Comparison of ENCODE assay signal across 15 mouse cellular contexts in genomic region chr17:6020636-6021035, GRCm38 (mm10). TPM values are rescaled to one million over a fixed set of nuclear protein-coding genes. Genes with fewer than 3 reads are reported as not detected.
A peak's percentile ranks its signal among the peaks of the same experiment; 100 is the strongest.
DNase-seq lines count a peak whose midpoint lies in the region; ATAC-seq and TF ChIP-seq lines count a peak whose summit lies in the region.
"Had no signal": no experiment of that assay in that cellular context is flagged by ENCODE, and none has a peak within 500 bp of the region (broad histone marks: within the 10 kb centered on the region; RNA-seq: fewer than 3 reads in every experiment).

No protein-coding gene starts in this region.

- H3K27ac ChIP-seq in CH12.LX (ENCODE audit: insufficient read depth, low read depth): no peak overlapping the region
- peak overlapping the region; percentile 77; the same call in 1 of the 2 replicates for H3K27ac ChIP-seq in limb, embryonic 12.5 days
- no peak overlapping the region for H3K27ac ChIP-seq in forebrain, embryonic 15.5 days (replicated peaks)
- H3K27ac ChIP-seq: layer of hippocampus, adult 2 months had no signal

- H3K27me3 ChIP-seq in CH12.LX (replicated peaks): no peaks in the 10 kb centered on the region
- H3K27me3 ChIP-seq in limb, embryonic 12.5 days: no peaks in the 10 kb centered on the region
- no peaks in the 10 kb centered on the region for H3K27me3 ChIP-seq in forebrain, embryonic 15.5 days
- H3K27me3 ChIP-seq: hindbrain, embryonic 15.5 days; limb, embryonic 15.5 days had no signal

- H3K4me3 ChIP-seq in CH12.LX (replicated peaks in 1 of 3; ENCODE audit: low read depth in 2 of 3, low read length in 2 of 3, poor library complexity in 1 of 3): no peak overlapping the region
- H3K4me3 ChIP-seq in limb, embryonic 12.5 days (replicated peaks): no peak overlapping the region
- no peak overlapping the region for H3K4me3 ChIP-seq in forebrain, embryonic 15.5 days
- H3K4me3 ChIP-seq: layer of hippocampus, adult 2 months; limb, embryonic 15.5 days had no signal

- 0 out of 2 replicates have a peak, but pooled peaks have one; percentile 17 for TF ChIP-seq POLR2A in CH12.LX (IDR thresholded peaks at IDR 0.05; ENCODE audit: low read depth, low read length)

- TF ChIP-seq CTCF in CH12.LX (conservative IDR thresholded peaks at IDR 0.05 in 1 of 2, IDR thresholded peaks at IDR 0.05 in 1 of 2; ENCODE audit: low read depth in 2 of 2, low read length in 2 of 2): no peak

- dilution Hi-C loops in CH12.LX (cut with MboI; ENCODE audit: extremely low pct_ligation_motif_present, extremely low pct_unique_long_range_greater_than_20kb, low sequenced_read_pairs): no loop called here

- no peaks in the 10 kb centered on the region for H3K79me2 ChIP-seq in CH12.LX (replicated peaks; ENCODE audit: control insufficient read depth, extremely low read depth, insufficient read depth, poor library complexity, severe bottlenecking)

- WGBS in limb, embryonic 12.5 days: 55% methylated on average over 7 of the region's 7 CpGs
- WGBS in forebrain, embryonic 15.5 days: 65% methylated on average over 7 of the region's 7 CpGs

- peak; percentile 35 for DNase-seq in kidney, adult 9 months
- DNase-seq in kidney, adult 18-20 months: no peak
- DNase-seq in CH12.LX (ENCODE audit: extremely low read depth) (peak; percentile 42), ZHBTc4 (ENCODE audit: low read depth, low spot score) (peak; percentile 72)
- no peak for DNase-seq in cerebellum, adult 18-20 months
- DNase-seq: cerebellum, adult 11-12 months; gastrocnemius, postnatal 14 days; right cerebral cortex, adult 18-20 months had no signal

- peaks cover 13 to 43% of the 10 kb centered on the region in 2 experiments for H3K4me1 ChIP-seq in CH12.LX (ENCODE audit: control insufficient read depth in 1 of 2, insufficient read depth in 2 of 2)
- H3K4me1 ChIP-seq in limb, embryonic 12.5 days (replicated peaks): 0 out of 2 replicates have a peak, but pooled peaks cover 5% of the 10 kb centered on the region
- H3K4me1 ChIP-seq in forebrain, embryonic 15.5 days: no peaks in the 10 kb centered on the region
- H3K4me1 ChIP-seq: hindbrain, embryonic 15.5 days had no signal

- in situ Hi-C loops in CH12.LX (cut with MboI; ENCODE audit: low pct_ligation_motif_present, low pct_unique_long_range_greater_than_20kb, low sequenced_read_pairs): loop anchor here (25.0 kb wide), 1 partner anchor 583 kb away; the partner anchor contains the start of gene Tmem242

- H3K36me3 ChIP-seq in CH12.LX (replicated peaks in 1 of 2; ENCODE audit: control insufficient read depth in 1 of 2, insufficient read depth in 1 of 2, low read length in 1 of 2): peaks cover 5 to 71% of the 10 kb centered on the region in 2 experiments
- no peaks in the 10 kb centered on the region for H3K36me3 ChIP-seq in limb, embryonic 12.5 days
- no peaks in the 10 kb centered on the region for H3K36me3 ChIP-seq in forebrain, embryonic 15.5 days
- H3K36me3 ChIP-seq: G1E; hindbrain, embryonic 15.5 days; limb, embryonic 15.5 days had no signal

- no peak overlapping the region for H3K9ac ChIP-seq in CH12.LX (ENCODE audit: insufficient read depth, low read depth)
- H3K9ac ChIP-seq in limb, embryonic 12.5 days (replicated peaks): no peak overlapping the region
- no peak overlapping the region for H3K9ac ChIP-seq in forebrain, embryonic 15.5 days (replicated peaks)
- H3K9ac ChIP-seq: hindbrain, embryonic 15.5 days; limb, embryonic 15.5 days had no signal

- no peak for TF ChIP-seq RAD21 in CH12.LX (IDR thresholded peaks at IDR 0.05; ENCODE audit: low read depth, low read length)

- H3K4me2 ChIP-seq in CH12.LX (ENCODE audit: insufficient read depth, low read depth, poor library complexity, severe bottlenecking): no peak overlapping the region
- 0 out of 2 replicates have a peak overlapping the region, but pooled peaks have one; percentile 46 for H3K4me2 ChIP-seq in limb, embryonic 12.5 days
- H3K4me2 ChIP-seq in forebrain, embryonic 15.5 days (replicated peaks): no peak overlapping the region

- H3K9me3 ChIP-seq in CH12.LX (replicated peaks; ENCODE audit: low read length): no peaks in the 10 kb centered on the region
- no peaks in the 10 kb centered on the region for H3K9me3 ChIP-seq in limb, embryonic 12.5 days
- no peaks in the 10 kb centered on the region for H3K9me3 ChIP-seq in forebrain, embryonic 15.5 days
- H3K9me3 ChIP-seq: G1E; hindbrain, embryonic 15.5 days; limb, embryonic 15.5 days; megakaryocyte, embryonic 14.5 days had no signal

- no peak for TF ChIP-seq EP300 in CH12.LX (IDR thresholded peaks at IDR 0.05; ENCODE audit: low read length)

- ATAC-seq in limb, embryonic 12.5 days (ENCODE audit: insufficient number of reproducible peaks, insufficient read depth, low FRiP score, low TSS enrichment, low read depth): no peak
- ATAC-seq in forebrain, embryonic 15.5 days (replicated peaks): no peak

TF ChIP-seq in CH12.LX, 34 proteins besides CTCF, POLR2A, EP300 and RAD21:
- TF ChIP-seq MAZ (IDR thresholded peaks at IDR 0.05; ENCODE audit: low read depth, low read length): no peak
- TF ChIP-seq ZKSCAN1 (IDR thresholded peaks at IDR 0.05; ENCODE audit: borderline replicate concordance, low read depth, low read length): no peak
- TF ChIP-seq MAFK (IDR thresholded peaks at IDR 0.05; ENCODE audit: insufficient replicate concordance, low read length): no peak
- TF ChIP-seq MAX (IDR thresholded peaks at IDR 0.05; ENCODE audit: low read length): no peak
- TF ChIP-seq GABPA (IDR thresholded peaks at IDR 0.05; ENCODE audit: insufficient replicate concordance, low read depth, low read length): no peak
- TF ChIP-seq CHD1 (IDR thresholded peaks at IDR 0.05; ENCODE audit: low read depth, low read length): no peak
- TF ChIP-seq ZC3H11A (IDR thresholded peaks at IDR 0.05; ENCODE audit: low read depth, low read length): no peak
- no peak for TF ChIP-seq TBP (conservative IDR thresholded peaks at IDR 0.05; ENCODE audit: low read depth, low read length)
- no peak for TF ChIP-seq BHLHE40 (IDR thresholded peaks at IDR 0.05; ENCODE audit: low read depth, low read length)
- no peak for TF ChIP-seq IRF4 (IDR thresholded peaks at IDR 0.05; ENCODE audit: low read depth, low read length)
- no peak for TF ChIP-seq E2F4 (IDR thresholded peaks at IDR 0.05; ENCODE audit: insufficient replicate concordance, low read depth, low read length)
- no peak for TF ChIP-seq MEF2A (IDR thresholded peaks at IDR 0.05; ENCODE audit: borderline replicate concordance, low read depth, low read length)

RNA-seq across cellular contexts. Expression of gene Serac1, which starts 58.9 kb away (rescaled TPM):
- total RNA-seq in CH12.LX (2012; rRNA removed) (2.1 and 2.9 TPM in 2 replicates), CH12.LX (2014; rRNA removed) (1.9 and 2.2 TPM in 2 replicates)
- 2.4 and 2.9 TPM in 2 replicates for polyA plus RNA-seq in CH12.LX (2012; ENCODE audit: insufficient read length, low read depth)
- 5.7 and 7.7 TPM in 2 replicates for polyA plus RNA-seq in limb, embryonic 12.5 days (2016; fragmentation: Nextera tagmentation; extraction: Ambion mirVana)
- 12.1 and 15.5 TPM in 2 replicates for polyA plus RNA-seq in forebrain, embryonic 15.5 days (2015; fragmentation: Nextera tagmentation; extraction: Ambion mirVana)

RNA-seq across cellular contexts. Expression of gene Gtf2h5, which starts 59.0 kb away (rescaled TPM):
- total RNA-seq in CH12.LX (2012; rRNA removed) (97.8 and 115 TPM in 2 replicates), CH12.LX (2014; rRNA removed) (62.2 and 74.9 TPM in 2 replicates)
- 116 and 117 TPM in 2 replicates for polyA plus RNA-seq in CH12.LX (2012; ENCODE audit: insufficient read length, low read depth)
- 170 and 176 TPM in 2 replicates for polyA plus RNA-seq in limb, embryonic 12.5 days (2016; fragmentation: Nextera tagmentation; extraction: Ambion mirVana)
- polyA plus RNA-seq in forebrain, embryonic 15.5 days (2015; fragmentation: Nextera tagmentation; extraction: Ambion mirVana): 209 and 214 TPM in 2 replicates

Comparison
In these comparisons a context has a peak if more than half of its experiments do, and no peak if none do; other contexts are left out.
1. DNase-seq: peak in kidney, adult 9 months (single experiment), CH12.LX (single experiment) and ZHBTc4 (single experiment); none in kidney, adult 18-20 months (single experiment) and cerebellum, adult 18-20 months (0 of 2).